Mouse (Mus musculus) midbrain, embryonic 11.5 days (tissue): ENCODE measurements at regions not wholly inside any gene's neighbourhood (a gene's known extent, or its start where the extent isn't known, plus 50 kb on each side); places are given as distances from the start of the nearest gene placed in this dataset.

Experiments
- ATAC-seq: fragments of 200-750 bp; cut with Nextera tagmentation; 2 replicates; pipeline ENCODE4 v1.8.0; 2017; ENCODE audit warnings: moderate TSS enrichment, moderate library complexity; ENCODE audit not compliant: low FRiP score
- DNase-seq: peaks from one replicate; pipeline ENCODE4 v3.0.0; 2015; ENCODE audit warnings: low spot score; ENCODE audit errors: missing footprints
- H3K27ac ChIP-seq: fragments of 300-500 bp; sonication (generic); 2 replicates; pipeline ENCODE4 v1.5.1; 2014; ENCODE audit warnings: low read depth, low read length
- H3K27me3 ChIP-seq: fragments of 300-500 bp; sonication (generic); 2 replicates; pipeline ENCODE4 v1.6.1; 2014; ENCODE audit warnings: mild to moderate bottlenecking, low read length, moderate library complexity, mixed read lengths; ENCODE audit not compliant: control insufficient read depth, insufficient read depth
- H3K36me3 ChIP-seq: fragments of 300-500 bp; sonication (generic); 2 replicates; pipeline ENCODE4 v1.6.1; 2014; ENCODE audit warnings: mild to moderate bottlenecking, low read length, moderate library complexity, mixed read lengths; ENCODE audit not compliant: control insufficient read depth, insufficient read depth
- H3K4me1 ChIP-seq: fragments of 300-500 bp; sonication (generic); 2 replicates; pipeline ENCODE4 v1.6.1; 2014; ENCODE audit warnings: low read length; ENCODE audit not compliant: control insufficient read depth, insufficient read depth
- H3K4me2 ChIP-seq: fragments of 300-500 bp; sonication (generic); 2 replicates; pipeline ENCODE4 v1.6.1; 2014; ENCODE audit warnings: mild to moderate bottlenecking, moderate library complexity
- H3K4me3 ChIP-seq: fragments of 300-500 bp; sonication (generic); 2 replicates; pipeline ENCODE4 v1.5.1; 2014; ENCODE audit warnings: low read depth, low read length
- H3K9ac ChIP-seq: fragments of 300-500 bp; sonication (generic); 2 replicates; pipeline ENCODE4 v1.6.1; 2014; ENCODE audit warnings: low read length
- H3K9me3 ChIP-seq: fragments of 300-500 bp; sonication (generic); 2 replicates; pipeline ENCODE4 v1.6.1; 2016; ENCODE audit warnings: low read length; ENCODE audit not compliant: control insufficient read depth
- WGBS: fragments of 180-500 bp; shearing (Covaris S2); extraction: QIAGEN DNeasy Blood & Tissue Kit; methylation state at CpG from one replicate; pipeline ENCODE4 v1.1.7; 2014; 5-methylcytosine and 5-hydroxymethylcytosine counted together

GRCm38 (mm10) chr2:48734521-48734920 lies 79.4 kb upstream of the Acvr2a start:
- H3K36me3 ChIP-seq: no peaks in the 10 kb centered on the region
- ATAC-seq: no peak
- 92% methylated on average over 6 of the region's 6 CpGs for WGBS

GRCm38 (mm10) chr2:48736312-48736711 lies 77.6 kb upstream of the Acvr2a start:
- DNase-seq (peak; percentile 82), ATAC-seq (no peak)
- no peaks in the 10 kb centered on the region for H3K27me3 ChIP-seq
- 69% methylated on average over 2 of the region's 2 CpGs for WGBS
- no peak overlapping the region for H3K9ac ChIP-seq
- H3K4me2 ChIP-seq: no peak overlapping the region
- H3K9me3 ChIP-seq: no peaks in the 10 kb centered on the region
- no peak overlapping the region for H3K4me3 ChIP-seq
- no peak overlapping the region for H3K27ac ChIP-seq
- H3K36me3 ChIP-seq: no peaks in the 10 kb centered on the region
- H3K4me1 ChIP-seq: no peaks in the 10 kb centered on the region; the same call in 1 of the 2 replicates

More at GRCm38 (mm10) chr2:48734521-48734920, 79.4 kb upstream of the Acvr2a start:
- Histone ChIP-seq H3K9ac (no peak overlapping the region), H3K27me3 (no peaks in the 10 kb centered on the region), H3K27ac (no peak overlapping the region), H3K4me1 (no peaks in the 10 kb centered on the region; the same call in 1 of the 2 replicates), H3K4me2 (no peak overlapping the region), H3K9me3 (no peaks in the 10 kb centered on the region), H3K4me3 (no peak overlapping the region)
- no peak for DNase-seq
